Mouse (Mus musculus): ENCODE results near the gene Nav2.
A peak's percentile ranks its signal among the peaks of the same experiment; 100 is the strongest.

Nav2 gene

DNA sequence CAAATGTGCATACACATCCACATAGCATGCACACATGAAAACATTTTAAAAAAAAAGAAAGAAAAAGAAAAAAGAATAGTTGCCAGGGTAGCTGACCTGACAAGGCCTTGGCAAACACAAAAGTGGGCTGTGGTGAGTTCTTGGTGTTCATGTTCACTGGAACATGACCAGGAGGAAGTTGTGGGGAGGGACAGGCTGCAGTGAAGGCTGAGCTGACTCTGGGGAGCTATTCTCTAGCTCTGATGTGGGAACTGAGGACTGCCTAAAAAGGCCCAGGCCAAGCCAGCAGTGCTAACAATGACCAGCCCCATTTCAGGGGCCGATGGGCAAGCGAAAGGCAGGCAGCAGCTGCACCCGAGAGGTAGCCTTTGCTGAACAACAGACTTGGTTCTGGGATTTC, 388.6 kb downstream of the Nav2 start:
- no peak for DNase-seq

DNA sequence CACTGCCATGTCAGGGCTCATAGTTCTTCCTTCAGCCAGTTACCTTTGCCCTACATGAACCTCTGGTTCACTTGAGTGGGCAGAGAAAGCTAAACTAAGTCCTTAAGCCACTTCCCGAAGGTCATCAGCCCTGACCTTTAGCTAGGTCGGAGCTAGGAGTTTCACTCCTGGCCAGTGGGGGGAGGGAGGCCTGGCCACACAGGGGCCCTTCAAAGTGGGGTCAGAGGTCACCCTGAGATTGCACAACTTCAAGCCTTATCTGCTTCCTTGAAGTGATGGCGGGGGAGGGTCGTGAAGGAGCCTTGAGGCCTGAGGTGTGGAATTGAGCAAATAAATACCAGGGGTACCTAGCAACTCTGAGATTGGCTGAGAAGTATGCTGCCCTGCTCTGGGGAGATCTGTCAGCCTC, 389.9 kb downstream of the Nav2 start:
- DNase-seq, result no peak

- no peak for DNase-seq
Measured at GRCm38 (mm10) chr7:49301487-49301886, 393.0 kb downstream of the Nav2 start.

DNA sequence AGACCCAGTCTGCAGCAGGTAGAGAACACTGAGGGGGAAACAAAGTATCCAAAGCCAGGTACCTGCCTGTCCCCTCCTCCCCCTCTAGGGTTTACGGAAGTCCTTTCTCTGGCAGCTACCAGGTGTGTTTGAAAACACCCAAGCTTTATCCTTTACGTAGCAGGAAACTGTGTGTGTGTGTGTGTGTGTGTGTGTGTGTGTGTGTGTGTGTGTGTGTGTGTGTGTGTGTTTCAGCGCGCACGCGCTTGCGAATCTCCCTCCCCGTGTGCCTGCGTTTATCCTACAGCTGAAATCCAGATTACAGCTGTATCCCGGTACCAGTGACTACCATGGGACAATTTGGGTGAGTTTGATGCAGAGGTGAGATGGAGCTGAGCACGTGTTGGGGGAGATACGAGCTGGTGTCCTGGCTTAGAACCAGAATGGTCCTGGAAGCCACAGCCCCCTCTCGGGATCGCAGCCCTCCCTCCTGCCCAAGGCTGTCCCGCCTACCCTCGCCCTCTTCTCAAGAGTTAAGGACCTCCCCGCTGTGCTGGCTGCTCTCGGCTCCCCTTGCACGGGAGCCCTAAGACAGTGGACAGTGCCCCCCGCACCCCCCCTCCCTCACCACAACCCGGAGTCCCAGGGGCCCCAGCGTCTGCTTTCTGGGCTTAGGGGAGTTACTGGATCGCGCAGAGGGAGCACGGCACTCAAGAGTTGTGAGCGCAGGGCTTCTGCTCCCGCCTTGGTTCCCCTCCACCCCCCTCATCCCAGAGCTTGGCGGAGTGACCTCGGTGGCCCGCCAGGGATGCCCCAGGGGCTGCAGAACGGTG, 395.3 kb downstream of the Nav2 start:
- DNase-seq, result no peak

- no peak for DNase-seq
Measured at GRCm38 (mm10) chr7:49307717-49308116, 399.2 kb downstream of the Nav2 start.

GRCm38 (mm10) chr7:49309746-49310145, 401.2 kb downstream of the Nav2 start:
- DNase-seq, result no peak

GRCm38 (mm10) chr7:49313945-49314344, 405.4 kb downstream of the Nav2 start:
- peak in 1 of 2 experiments; percentile 51 for DNase-seq

DNA sequence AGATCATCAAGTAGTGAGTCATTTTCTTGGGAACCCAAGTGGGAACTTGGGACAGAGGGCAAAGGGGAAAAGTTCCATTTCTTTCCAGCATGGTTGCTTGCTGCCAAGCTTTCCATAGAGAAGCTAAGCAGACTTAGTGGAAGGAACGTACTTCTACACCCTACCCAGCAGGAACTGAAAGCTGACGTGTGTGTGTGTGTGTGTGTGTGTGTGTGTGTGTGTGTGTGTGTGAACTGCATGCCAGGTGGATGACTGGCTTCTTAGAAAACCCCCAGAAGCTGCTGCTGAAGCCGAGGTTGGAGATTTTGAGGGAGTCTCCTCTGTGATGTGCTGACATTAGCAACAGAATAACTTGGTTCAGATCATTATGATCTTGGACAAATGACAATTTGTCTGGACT, 406.5 kb downstream of the Nav2 start:
- no peak for DNase-seq

DNA sequence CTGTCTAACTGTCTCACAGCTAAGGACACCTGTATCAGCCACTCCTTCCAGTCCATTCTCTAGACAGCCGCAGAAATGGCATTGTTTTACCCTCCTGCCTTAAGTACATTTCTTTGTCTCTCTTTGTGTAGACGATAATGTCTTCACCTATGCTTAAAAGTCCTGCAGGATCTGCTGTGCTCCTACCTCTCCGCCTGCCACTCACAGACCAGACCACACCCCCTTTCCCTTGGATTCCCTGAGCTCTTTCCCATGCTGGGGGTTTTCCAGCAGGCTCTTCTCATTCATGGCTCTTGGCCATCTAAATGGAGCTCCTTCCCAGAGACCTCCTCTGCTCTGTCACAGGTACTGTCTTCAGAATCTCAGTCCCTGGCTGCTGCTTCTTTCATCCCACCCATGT, 408.1 kb downstream of the Nav2 start:
- no peak for DNase-seq

DNA sequence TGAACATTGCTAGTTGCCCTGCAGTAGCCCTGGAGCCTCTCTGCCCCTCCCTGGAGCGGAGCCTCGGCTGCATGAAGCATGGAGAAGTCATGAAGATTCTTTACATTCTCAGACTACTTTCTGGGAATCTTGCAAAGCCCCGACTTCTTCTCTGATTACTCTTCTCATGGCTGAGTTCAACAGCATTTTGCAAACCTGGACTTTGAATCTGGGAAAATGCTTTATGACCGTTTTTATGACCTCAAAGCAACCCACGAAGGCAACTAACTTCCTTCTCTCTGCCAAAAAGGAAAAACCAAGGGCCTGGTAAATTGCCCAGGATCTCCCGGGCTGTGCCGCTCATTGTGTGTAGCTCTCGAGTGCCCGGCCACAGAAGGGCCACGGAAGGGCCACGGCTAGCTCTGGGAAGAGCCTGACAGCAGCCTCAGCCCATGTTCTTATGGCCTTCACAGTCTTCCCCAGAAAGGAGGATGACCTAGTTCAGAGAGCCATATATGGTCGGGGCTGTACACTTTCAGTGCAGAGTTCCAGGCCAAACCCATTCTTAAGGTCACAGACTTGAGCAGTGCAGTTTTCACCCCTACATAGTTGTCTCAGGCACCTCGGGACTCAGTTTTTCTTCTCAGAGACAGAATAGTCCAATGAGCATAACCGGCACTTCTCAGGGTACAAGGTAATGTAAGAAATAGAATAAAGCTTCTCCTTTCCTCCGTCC, 409.8 kb downstream of the Nav2 start:
- DNase-seq, result no peak

GRCm38 (mm10) chr7:49318898-49319293, 410.4 kb downstream of the Nav2 start:
- DNase-seq, result no peak

DNA sequence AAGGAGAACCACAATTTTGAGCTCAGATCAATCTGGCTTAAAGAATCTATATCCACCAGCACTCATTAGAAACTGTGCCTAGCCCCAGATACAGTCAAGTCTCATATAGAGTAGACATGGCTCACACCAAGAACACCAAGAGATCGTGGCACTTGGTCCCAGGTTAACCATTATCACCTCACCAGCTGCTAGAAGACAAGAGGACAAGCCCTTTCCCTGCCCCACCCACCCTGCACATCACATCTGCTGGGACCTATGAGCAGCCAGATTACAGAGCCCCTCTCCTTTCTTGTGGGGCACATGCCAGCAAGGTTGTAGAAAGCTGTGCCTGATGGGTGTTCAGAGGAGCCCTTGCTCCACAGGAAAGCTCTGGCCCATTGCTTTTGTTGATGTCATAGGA, 411.5 kb downstream of the Nav2 start:
- DNase-seq, result no peak

- DNase-seq, result peak; percentile 60 to 69
Measured at GRCm38 (mm10) chr7:49321124-49321531, 412.6 kb downstream of the Nav2 start.

- no peak for DNase-seq
Measured at GRCm38 (mm10) chr7:49322179-49322578, 413.7 kb downstream of the Nav2 start.

DNA sequence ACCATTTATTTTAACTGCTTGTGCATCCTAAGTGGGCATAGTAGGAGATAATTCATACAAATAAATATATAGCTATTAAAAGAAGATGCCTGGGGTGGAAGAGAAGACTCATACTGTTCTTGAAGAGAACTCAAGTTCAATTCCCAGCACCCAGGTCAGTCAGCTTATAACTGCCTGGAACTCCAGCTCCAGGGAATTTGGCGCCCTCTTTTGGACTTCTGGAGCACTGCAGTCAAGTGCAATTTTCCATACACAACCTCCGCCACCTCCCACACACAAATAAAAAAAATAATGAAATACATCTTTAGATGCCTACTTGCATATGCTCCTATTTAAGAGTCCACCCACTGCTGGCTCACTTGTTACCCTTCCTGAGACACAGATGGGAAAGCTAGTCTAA, 416.1 kb downstream of the Nav2 start:
- no peak for DNase-seq

GRCm38 (mm10) chr7:49326136-49326722, 417.7 kb downstream of the Nav2 start:
- no peak for DNase-seq

- no peak for DNase-seq
Measured at GRCm38 (mm10) chr7:49326967-49327742, 418.6 kb downstream of the Nav2 start.

DNA sequence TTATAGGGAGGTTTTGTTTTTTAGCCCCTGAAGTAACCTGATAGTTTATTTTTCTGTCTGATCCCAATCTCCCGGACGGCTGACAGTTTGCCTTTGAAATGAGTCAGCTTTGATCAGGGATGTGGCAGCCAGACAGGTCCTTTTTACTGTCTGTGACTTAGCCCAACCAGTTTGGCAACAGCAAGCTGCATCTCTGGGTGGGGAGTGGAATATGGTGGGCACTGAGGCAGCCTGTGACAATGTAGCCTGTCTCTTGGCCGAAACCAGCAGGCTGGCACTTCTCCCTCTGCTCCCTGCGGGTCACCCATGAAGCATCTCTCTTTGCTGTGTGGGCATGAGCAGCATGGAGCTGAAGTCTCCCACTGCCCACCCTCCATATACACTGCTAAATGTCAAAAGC, 421.7 kb downstream of the Nav2 start:
- DNase-seq, result peak; percentile 39 to 52

GRCm38 (mm10) chr7:49331939-49332338, 423.4 kb downstream of the Nav2 start:
- no peak for DNase-seq

GRCm38 (mm10) chr7:49332644-49333043, 424.1 kb downstream of the Nav2 start:
- peak; percentile 25 to 39 for DNase-seq

- no peak for DNase-seq
Measured at GRCm38 (mm10) chr7:49334163-49334562, 425.6 kb downstream of the Nav2 start.

- no peak for DNase-seq
Measured at GRCm38 (mm10) chr7:49335056-49335455, 426.5 kb downstream of the Nav2 start.

- DNase-seq, result peak; percentile 35 to 52
Measured at GRCm38 (mm10) chr7:49336725-49337124, 428.2 kb downstream of the Nav2 start.
